Mouse (Mus musculus) bone marrow, adult 2 months (tissue): ENCODE results near the gene Gm28043. TPM values are rescaled to one million over a fixed set of nuclear protein-coding genes. Genes with fewer than 3 reads are reported as not detected.

Experiments
- H3K27ac ChIP-seq: fragments of 200-500 bp; 2 replicates; pipeline ENCODE4 v1.5.1; 2012; ENCODE audit warnings: low read depth, mild to moderate bottlenecking, control low read depth, inconsistent platforms, low read length; ENCODE audit not compliant: control insufficient read depth, poor library complexity, insufficient read depth
- H3K4me1 ChIP-seq: fragments of 200-500 bp; 2 replicates; pipeline ENCODE4 v1.6.1; 2011; ENCODE audit warnings: low read length; ENCODE audit not compliant: control insufficient read depth, insufficient read depth
- H3K4me3 ChIP-seq: fragments of 200-500 bp; replicated peaks from 2 replicates; pipeline ENCODE3; 2011; ENCODE audit warnings: mild to moderate bottlenecking, low read depth, low read length, control low read depth; ENCODE audit not compliant: control insufficient read depth
- CTCF ChIP-seq: fragments of 200-500 bp; IDR thresholded peaks from 2 replicates; pipeline ENCODE4 v1.5.1; 2011; ENCODE audit warnings: low read length, control low read depth; ENCODE audit not compliant: control insufficient read depth, insufficient read depth
- POLR2A ChIP-seq: fragments of 200-500 bp; IDR thresholded peaks from 2 replicates; pipeline ENCODE4 v1.6.1; 2011; ENCODE audit warnings: low read depth, mild to moderate bottlenecking, control low read depth, low read length, borderline replicate concordance; ENCODE audit not compliant: control insufficient read depth
- WGBS: fragments of 180-500 bp; shearing (Covaris S2); methylation state at CpG from one replicate; pipeline ENCODE4 v1.1.7; 2018; 5-methylcytosine and 5-hydroxymethylcytosine counted together
- polyA plus RNA-seq: library from polyadenylated mRNA; stranded (reverse); fragments of >200 nt; gene quantifications from 2 replicates; pipeline ENCODE4 v1.2.4, GENCODE M21; 2011; ENCODE audit warnings: low replicate concordance; ENCODE audit not compliant: missing spikeins, insufficient read depth, insufficient read length

The Gm28043 gene
- polyA plus RNA-seq, 1 experiment, result 6.4 TPM

GRCm38 (mm10) chr17:29725027-29725620 is 110.4 kb downstream of the Gm28043 start:
- whole genome bisulfite sequencing, result 53% methylated on average over 6 of the region's 6 CpGs
- no peaks in the 10 kb centered on the region for H3K4me1 ChIP-seq
- TF ChIP-seq POLR2A, result no peak
- H3K4me3 ChIP-seq, result no peak overlapping the region
- no peak overlapping the region for H3K27ac ChIP-seq

- no peaks in the 10 kb centered on the region for H3K4me1 ChIP-seq
- H3K4me3 ChIP-seq, result no peak overlapping the region
- no peak for TF ChIP-seq POLR2A
- no peak for TF ChIP-seq CTCF
- 43% methylated on average over 8 of the region's 8 CpGs for WGBS
- H3K27ac ChIP-seq, result no peak overlapping the region
These were observed 113.4 kb downstream of the Gm28043 start for GRCm38 (mm10) chr17:29728082-29728481.

- Histone ChIP-seq H3K4me3 (no peak overlapping the region), H3K27ac (no peak overlapping the region), H3K4me1 (no peaks in the 10 kb centered on the region)
- WGBS, result 55% methylated on average over 13 of the region's 13 CpGs
- TF ChIP-seq POLR2A (no peak), CTCF (no peak)
These were observed 116.0 kb downstream of the Gm28043 start for GRCm38 (mm10) chr17:29730510-29731265.

GRCm38 (mm10) chr17:29731266-29731952 is 116.7 kb downstream of the Gm28043 start:
- H3K4me1 ChIP-seq, result no peaks in the 10 kb centered on the region
- WGBS, result 67% methylated on average over 12 of the region's 12 CpGs
- H3K27ac ChIP-seq, result no peak overlapping the region
- no peak overlapping the region for H3K4me3 ChIP-seq
- TF ChIP-seq CTCF, result no peak

GRCm38 (mm10) chr17:29731953-29732325 is 117.3 kb downstream of the Gm28043 start:
- H3K4me3 ChIP-seq, result no peak overlapping the region
- TF ChIP-seq POLR2A, result no peak
- TF ChIP-seq CTCF, result no peak
- no peaks in the 10 kb centered on the region for H3K4me1 ChIP-seq
- 69% methylated on average over 6 of the region's 6 CpGs for WGBS
- no peak overlapping the region for H3K27ac ChIP-seq

GRCm38 (mm10) chr17:29732522-29732921 is 117.8 kb downstream of the Gm28043 start:
- Histone ChIP-seq H3K4me1 (no peaks in the 10 kb centered on the region), H3K4me3 (no peak overlapping the region), H3K27ac (no peak overlapping the region)
- 74% methylated on average over 2 of the region's 2 CpGs for WGBS
- TF ChIP-seq CTCF (no peak), POLR2A (no peak)

GRCm38 (mm10) chr17:29736448-29737014 is 121.9 kb downstream of the Gm28043 start:
- Histone ChIP-seq H3K4me1 (no peaks in the 10 kb centered on the region; the same call in 1 of the 2 replicates), H3K27ac (no peak overlapping the region), H3K4me3 (no peak overlapping the region)
- 82% methylated on average over 15 of the region's 15 CpGs for WGBS
- no peak for TF ChIP-seq POLR2A
- TF ChIP-seq CTCF, result no peak
